Mouse (Mus musculus) liver, embryonic 16.5 days (tissue): ENCODE results near the gene Nek11. TPM values are rescaled to one million over a fixed set of nuclear protein-coding genes. Genes with fewer than 3 reads are reported as not detected.

ENCODE experiments used
- ATAC-seq: fragments of 200-750 bp; cut with Nextera tagmentation; 2 replicates; pipeline ENCODE4 v1.8.0; 2017; ENCODE audit warnings: low read depth, mild to moderate bottlenecking, moderate number of reproducible peaks, moderate library complexity
- H3K27ac ChIP-seq: fragments of 300-500 bp; sonication (generic); 2 replicates; pipeline ENCODE4 v1.5.1; 2014; ENCODE audit warnings: mild to moderate bottlenecking, low read length
- H3K27me3 ChIP-seq: fragments of 300-500 bp; sonication (generic); 2 replicates; pipeline ENCODE4 v1.6.1; 2014; ENCODE audit warnings: low read depth, low read length, mixed read lengths; ENCODE audit not compliant: control insufficient read depth, insufficient read depth
- H3K36me3 ChIP-seq: fragments of 300-500 bp; sonication (generic); 2 replicates; pipeline ENCODE4 v1.6.1; 2014; ENCODE audit warnings: mild to moderate bottlenecking; ENCODE audit not compliant: control insufficient read depth, insufficient read depth
- H3K4me1 ChIP-seq: fragments of 300-500 bp; sonication (generic); 2 replicates; pipeline ENCODE4 v1.6.1; 2014; ENCODE audit warnings: low read depth, low read length, mixed read lengths; ENCODE audit not compliant: control insufficient read depth
- H3K4me2 ChIP-seq: fragments of 300-500 bp; sonication (generic); 2 replicates; pipeline ENCODE4 v1.6.1; 2014; ENCODE audit warnings: low read depth, low read length, mixed read lengths
- H3K4me3 ChIP-seq: fragments of 300-500 bp; sonication (generic); 2 replicates; pipeline ENCODE4 v1.5.1; 2014; ENCODE audit warnings: low read depth, mild to moderate bottlenecking, low read length
- H3K9ac ChIP-seq: fragments of 300-500 bp; sonication (generic); 2 replicates; pipeline ENCODE4 v1.6.1; 2014; ENCODE audit warnings: low read depth, low read length
- H3K9me3 ChIP-seq: fragments of 300-500 bp; sonication (generic); replicated peaks from 2 replicates; pipeline ENCODE4 v1.6.1; 2016; ENCODE audit warnings: low read length; ENCODE audit not compliant: control insufficient read depth
- WGBS: fragments of 180-500 bp; shearing (Covaris S2); extraction: QIAGEN DNeasy Blood & Tissue Kit; methylation state at CpG from one replicate; pipeline ENCODE4 v1.1.7; 2014; ENCODE audit not compliant: insufficient replicate concordance; 5-methylcytosine and 5-hydroxymethylcytosine counted together
- polyA plus RNA-seq: library from polyadenylated mRNA; unstranded; fragments of >200 nt; fragmentation: Nextera tagmentation; extraction: Ambion mirVana; gene quantifications from 2 replicates; pipeline ENCODE4 v1.2.1, GENCODE M21; 2015

Nek11 gene
- polyA plus RNA-seq, 1 experiment from 2014 or later = not detected

DNA sequence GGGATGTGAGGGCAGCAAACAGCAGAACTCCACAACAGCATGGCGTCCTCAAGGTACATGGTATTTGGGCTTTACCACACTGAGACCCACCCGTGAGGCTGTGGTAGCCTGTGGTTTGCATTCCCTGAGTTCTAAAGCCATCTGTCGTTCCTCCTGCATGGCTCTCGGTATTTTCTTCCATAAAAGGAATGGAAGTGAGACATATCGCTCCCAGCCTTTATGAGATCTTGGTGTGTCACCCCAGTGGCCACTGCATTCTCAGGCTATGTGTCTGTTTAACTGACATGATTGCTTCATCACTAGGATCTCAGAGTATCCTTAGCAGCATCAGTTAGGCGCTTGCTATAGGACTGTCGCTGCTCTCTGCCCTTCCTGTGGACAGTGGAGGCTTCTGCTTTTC, 18.9 kb downstream of the Nek11 start:
- WGBS = 61% methylated on average over 7 of the region's 7 CpGs
- Histone ChIP-seq H3K9me3 (no peaks in the 10 kb centered on the region), H3K36me3 (no peaks in the 10 kb centered on the region), H3K4me3 (no peak overlapping the region), H3K27me3 (no peaks in the 10 kb centered on the region), H3K27ac (no peak overlapping the region), H3K4me1 (no peaks in the 10 kb centered on the region), H3K4me2 (no peak overlapping the region), H3K9ac (no peak overlapping the region)
- no peak for ATAC-seq

GRCm38 (mm10) chr9:105374361-105374760, 21.0 kb downstream of the Nek11 start:
- no peaks in the 10 kb centered on the region for H3K4me1 ChIP-seq
- H3K9ac ChIP-seq = no peak overlapping the region
- WGBS = 53% methylated on average over 5 of the region's 5 CpGs
- no peak overlapping the region for H3K4me3 ChIP-seq
- no peaks in the 10 kb centered on the region for H3K27me3 ChIP-seq
- ATAC-seq = no peak
- no peaks in the 10 kb centered on the region for H3K9me3 ChIP-seq
- H3K27ac ChIP-seq = no peak overlapping the region
- H3K36me3 ChIP-seq = no peaks in the 10 kb centered on the region
- H3K4me2 ChIP-seq = no peak overlapping the region

GRCm38 (mm10) chr9:105368605-105369004, 26.7 kb downstream of the Nek11 start:
- no peak for ATAC-seq
- H3K4me1 ChIP-seq = no peaks in the 10 kb centered on the region
- no peaks in the 10 kb centered on the region for H3K9me3 ChIP-seq
- 63% methylated on average over 3 of the region's 3 CpGs for WGBS
- no peak overlapping the region for H3K27ac ChIP-seq
- no peak overlapping the region for H3K4me2 ChIP-seq
- H3K9ac ChIP-seq = no peak overlapping the region
- H3K36me3 ChIP-seq = no peaks in the 10 kb centered on the region
- H3K4me3 ChIP-seq = no peak overlapping the region
- no peaks in the 10 kb centered on the region for H3K27me3 ChIP-seq

- Histone ChIP-seq H3K9ac (no peak overlapping the region), H3K27me3 (no peaks in the 10 kb centered on the region), H3K4me1 (no peaks in the 10 kb centered on the region), H3K9me3 (no peaks in the 10 kb centered on the region), H3K27ac (no peak overlapping the region), H3K4me3 (no peak overlapping the region), H3K4me2 (no peak overlapping the region), H3K36me3 (no peaks in the 10 kb centered on the region)
- ATAC-seq = no peak
- 60% methylated on average over 4 of the region's 4 CpGs for WGBS
Observed at GRCm38 (mm10) chr9:105366199-105366598, 29.1 kb downstream of the Nek11 start.

DNA sequence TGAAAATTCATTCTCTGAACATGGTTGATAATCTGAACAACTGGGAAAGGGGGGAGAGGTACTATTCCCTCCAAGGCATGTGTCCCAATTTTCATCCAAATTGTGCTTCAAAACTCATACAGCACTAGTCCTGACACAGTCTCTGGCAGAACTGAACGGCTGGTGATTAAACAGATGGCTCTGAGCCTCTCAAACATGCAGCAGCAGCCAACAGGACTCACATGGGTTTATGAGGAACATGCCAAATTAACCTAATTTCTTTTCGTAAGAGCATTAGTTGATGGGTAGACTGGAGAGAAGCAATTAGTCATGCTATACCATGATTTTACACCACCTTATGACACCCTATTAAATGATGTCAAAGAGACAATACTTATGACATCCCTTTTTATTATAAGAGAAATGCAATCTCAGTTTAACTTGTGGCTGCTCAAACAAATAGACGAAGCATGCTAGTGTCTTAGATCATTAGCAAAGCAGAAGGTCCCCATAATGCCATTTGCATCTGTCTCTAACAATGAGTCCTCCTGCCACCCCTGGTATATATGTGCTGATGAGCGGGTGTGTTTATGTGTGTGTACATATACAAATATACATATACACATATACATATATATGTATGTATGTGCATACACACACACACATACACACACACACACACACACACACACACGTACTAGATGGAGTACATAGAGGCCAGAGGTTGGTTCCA, 31.6 kb downstream of the Nek11 start:
- 60% methylated on average over 5 of the region's 5 CpGs for WGBS
- Histone ChIP-seq H3K27ac (no peak overlapping the region), H3K9me3 (no peaks in the 10 kb centered on the region), H3K4me3 (no peak overlapping the region), H3K27me3 (no peaks in the 10 kb centered on the region), H3K9ac (no peak overlapping the region), H3K36me3 (no peaks in the 10 kb centered on the region), H3K4me1 (no peaks in the 10 kb centered on the region), H3K4me2 (no peak overlapping the region)
- ATAC-seq = no peak

DNA sequence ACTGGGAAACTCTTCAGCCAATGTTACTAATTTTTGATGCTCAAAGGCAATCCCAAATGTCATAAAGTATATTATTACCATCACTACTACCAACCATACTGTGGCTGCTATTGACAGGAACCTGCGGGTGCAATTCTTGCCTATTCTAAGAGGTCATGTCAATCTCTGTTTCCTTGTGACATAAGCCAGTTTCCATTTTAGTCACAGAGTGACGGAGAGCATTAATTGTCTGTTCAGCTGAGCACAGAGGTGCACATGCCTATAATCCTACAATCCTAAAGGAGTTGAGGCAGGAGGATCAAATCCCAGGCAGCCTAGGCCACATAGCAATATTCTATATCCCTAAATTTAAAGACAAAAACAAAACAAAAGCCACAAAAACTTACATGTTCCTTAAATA, 33.1 kb downstream of the Nek11 start:
- Histone ChIP-seq H3K9ac (no peak overlapping the region), H3K36me3 (no peaks in the 10 kb centered on the region)
- 57% methylated on average over 2 of the region's 2 CpGs for WGBS

GRCm38 (mm10) chr9:105349034-105349433, 46.3 kb downstream of the Nek11 start:
- H3K9ac ChIP-seq = no peak overlapping the region
- 60% methylated on average over 5 of the region's 5 CpGs for WGBS
- no peak overlapping the region for H3K4me3 ChIP-seq
- H3K27me3 ChIP-seq = no peaks in the 10 kb centered on the region
- no peak for ATAC-seq
- no peaks in the 10 kb centered on the region for H3K36me3 ChIP-seq
- H3K27ac ChIP-seq = no peak overlapping the region
- H3K4me1 ChIP-seq = no peaks in the 10 kb centered on the region
- H3K4me2 ChIP-seq = no peak overlapping the region
- no peaks in the 10 kb centered on the region for H3K9me3 ChIP-seq

More for the DNA sequence above, 33.1 kb downstream of the Nek11 start:
- no peak for ATAC-seq
- Histone ChIP-seq H3K4me1 (no peaks in the 10 kb centered on the region), H3K4me2 (no peak overlapping the region), H3K27me3 (no peaks in the 10 kb centered on the region), H3K4me3 (no peak overlapping the region), H3K9me3 (no peaks in the 10 kb centered on the region), H3K27ac (no peak overlapping the region)

DNA sequence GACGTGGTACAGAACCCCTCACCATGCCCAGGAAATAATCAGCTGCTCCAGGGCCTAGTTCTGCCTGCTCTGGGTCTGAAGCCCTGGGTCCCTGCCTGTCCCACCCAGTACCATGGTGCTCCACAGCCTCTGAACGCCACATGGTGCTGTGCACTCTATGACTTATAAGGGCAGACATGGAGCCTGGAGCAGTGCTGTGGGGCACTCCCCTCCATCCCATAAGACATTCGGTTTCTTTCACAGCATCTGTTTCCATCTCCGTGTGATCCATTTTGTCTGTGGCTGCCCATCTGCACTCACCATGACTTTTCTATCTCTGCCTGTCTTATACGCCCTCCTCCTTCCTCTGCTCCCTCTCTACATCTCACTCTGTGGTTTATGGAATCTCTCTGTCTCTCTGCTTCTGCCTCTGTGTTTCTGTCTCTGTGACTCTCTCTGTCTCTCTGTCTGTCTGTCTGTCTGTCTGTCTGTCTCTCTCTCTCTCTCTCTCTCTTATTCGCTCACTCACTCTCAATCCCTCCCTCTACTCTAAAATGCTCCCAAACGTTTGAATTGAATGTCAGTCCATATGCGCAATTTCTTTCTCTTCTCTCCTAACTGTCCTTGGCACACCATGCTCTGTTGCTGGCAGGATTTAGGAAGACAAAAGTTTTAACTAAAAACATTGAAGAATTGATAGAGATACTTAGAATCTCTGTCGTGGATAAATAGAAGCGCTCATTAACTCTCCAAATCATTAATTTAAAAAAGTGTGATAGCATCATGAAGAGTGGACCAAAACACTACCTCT, 46.9 kb downstream of the Nek11 start:
- no peak overlapping the region for H3K4me2 ChIP-seq
- H3K27me3 ChIP-seq = no peaks in the 10 kb centered on the region
- no peak overlapping the region for H3K27ac ChIP-seq
- no peak overlapping the region for H3K9ac ChIP-seq
- no peaks in the 10 kb centered on the region for H3K36me3 ChIP-seq
- no peaks in the 10 kb centered on the region for H3K9me3 ChIP-seq
- H3K4me3 ChIP-seq = no peak overlapping the region
- no peak for ATAC-seq
- WGBS = 57% methylated on average over 10 of the region's 10 CpGs
- H3K4me1 ChIP-seq = no peaks in the 10 kb centered on the region

GRCm38 (mm10) chr9:105342994-105343656, 52.2 kb downstream of the Nek11 start:
- no peak overlapping the region for H3K4me3 ChIP-seq
- ATAC-seq = no peak
- WGBS = 55% methylated on average over 10 of the region's 10 CpGs
- no peaks in the 10 kb centered on the region for H3K4me1 ChIP-seq
- H3K4me2 ChIP-seq = no peak overlapping the region
- no peaks in the 10 kb centered on the region for H3K9me3 ChIP-seq
- no peak overlapping the region for H3K27ac ChIP-seq
- H3K9ac ChIP-seq = no peak overlapping the region
- no peaks in the 10 kb centered on the region for H3K36me3 ChIP-seq
- H3K27me3 ChIP-seq = no peaks in the 10 kb centered on the region
